Mouse (Mus musculus) brain, adult 2 months (tissue): ENCODE results near the gene Xpnpep2.

Experiments used
- DNase-seq: peaks from one replicate; pipeline ENCODE4 v3.0.0; 2011; ENCODE audit warnings: low read depth, low spot score

The Xpnpep2 gene

GRCm38 (mm10) chrX:48124132-48125071 is 15.9 kb downstream of the Xpnpep2 start:
- DNase-seq: peak; percentile 77

GRCm38 (mm10) chrX:48126903-48127476 is 18.5 kb downstream of the Xpnpep2 start:
- no peak for DNase-seq

GRCm38 (mm10) chrX:48127502-48128218 is 19.1 kb downstream of the Xpnpep2 start:
- DNase-seq: no peak

DNA sequence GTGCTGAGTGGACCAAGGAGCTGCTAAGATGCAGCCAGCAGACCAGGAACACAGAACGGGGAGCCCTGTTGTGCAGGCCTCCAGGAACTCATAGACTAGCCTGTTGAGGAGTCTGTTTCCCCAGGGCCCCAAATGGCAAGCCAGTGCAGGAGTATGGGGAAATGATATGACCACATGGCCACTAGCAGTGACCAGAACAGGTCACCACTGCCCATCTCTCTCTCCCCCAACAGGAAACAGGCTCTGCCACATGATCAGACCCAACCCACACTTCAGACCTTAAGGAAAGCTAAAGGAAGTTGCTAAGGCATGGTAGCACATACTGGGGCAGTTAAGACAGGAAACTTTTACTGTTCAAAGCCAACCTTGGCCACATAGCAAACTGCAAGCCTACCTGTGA is 20.6 kb downstream of the Xpnpep2 start:
- no peak for DNase-seq

DNA sequence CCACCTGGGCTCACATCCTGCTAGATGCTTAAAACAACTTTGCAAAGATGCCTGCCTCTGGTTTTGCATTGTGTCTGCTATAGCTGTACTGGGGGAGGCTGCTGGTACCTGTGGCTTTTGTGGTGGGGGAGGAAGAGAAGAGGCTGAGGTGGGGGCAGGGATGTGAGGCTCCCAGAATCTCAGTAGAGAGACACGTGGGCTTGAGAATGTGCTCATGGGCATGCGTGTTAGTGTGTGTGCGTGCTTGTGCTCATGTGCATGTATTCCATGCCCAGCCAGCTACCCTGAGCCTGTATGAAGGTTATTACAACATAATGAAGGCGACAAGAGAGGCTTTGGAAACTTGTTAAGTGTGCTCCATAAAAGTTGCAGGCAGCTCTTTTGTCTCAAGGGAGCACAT is 28.4 kb downstream of the Xpnpep2 start:
- no peak for DNase-seq

GRCm38 (mm10) chrX:48138011-48138410 is 29.5 kb downstream of the Xpnpep2 start:
- no peak for DNase-seq

DNA sequence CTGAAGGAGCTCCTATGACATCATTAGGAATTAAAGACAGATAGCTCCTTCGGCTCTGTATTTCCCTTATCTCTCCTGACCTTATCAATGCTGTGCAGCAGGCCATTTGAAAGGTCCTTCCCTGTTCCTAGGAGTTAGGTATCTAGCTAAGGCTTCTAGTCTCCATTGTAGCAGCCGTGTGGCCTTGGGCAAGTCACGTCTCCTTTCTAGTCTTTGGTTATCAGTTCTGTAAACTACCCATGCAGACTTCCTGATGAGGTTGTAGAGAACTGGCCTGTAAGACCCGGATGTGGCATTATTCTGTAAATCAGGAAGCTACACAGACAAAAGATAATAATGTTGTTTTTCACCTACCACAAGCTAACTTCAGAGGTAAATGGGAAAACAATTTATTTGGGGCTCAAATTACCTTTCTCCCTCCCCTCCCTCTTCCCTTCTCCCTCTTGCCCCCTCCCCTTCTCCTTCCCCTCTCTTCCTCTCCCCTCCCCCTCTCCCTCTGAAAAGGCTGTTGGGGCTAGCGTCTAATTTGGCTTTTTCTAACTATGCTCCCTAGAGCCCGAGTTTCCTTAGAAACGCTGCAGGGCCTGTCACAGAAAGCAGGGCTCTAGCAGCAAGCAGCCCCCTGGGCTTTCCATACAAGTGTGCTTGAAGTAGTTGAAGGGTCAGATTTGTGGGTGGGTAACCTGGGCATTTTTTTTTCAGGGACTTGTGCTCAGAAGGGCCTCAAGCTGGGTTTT is 30.2 kb downstream of the Xpnpep2 start:
- DNase-seq: no peak

GRCm38 (mm10) chrX:48139368-48140285 is 31.1 kb downstream of the Xpnpep2 start:
- DNase-seq: no peak

DNA sequence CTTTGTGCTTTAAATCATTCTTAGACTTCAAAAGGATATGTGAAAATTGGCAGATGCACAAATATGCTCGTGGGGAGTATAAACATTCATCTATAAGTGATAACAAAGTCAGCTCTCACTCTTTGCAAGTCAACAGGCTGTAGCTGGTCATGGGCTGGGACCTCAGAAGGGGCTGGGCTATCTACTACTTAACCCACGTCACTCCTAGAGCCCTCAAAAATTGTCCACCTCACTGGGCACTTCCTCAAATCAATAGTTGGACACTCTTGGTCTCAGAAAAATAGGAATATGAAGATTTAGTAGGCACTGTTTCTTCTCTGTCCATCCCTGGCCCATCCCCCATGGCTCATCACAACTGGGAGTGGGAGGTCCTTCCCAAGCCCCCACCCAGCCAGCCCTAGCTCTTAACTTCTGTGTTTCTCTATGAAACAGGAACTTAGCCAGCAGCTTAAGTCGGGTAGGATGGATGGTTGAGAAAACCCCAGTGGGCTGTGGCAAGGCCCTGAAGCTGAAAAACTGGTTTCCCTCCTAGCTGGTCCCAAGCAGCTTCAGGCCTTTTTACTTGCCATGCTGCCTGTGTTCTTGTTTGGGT is 31.9 kb downstream of the Xpnpep2 start:
- DNase-seq: no peak

- no peak for DNase-seq
Measured at GRCm38 (mm10) chrX:48141481-48141880, 33.0 kb downstream of the Xpnpep2 start.

- no peak for DNase-seq
Measured at GRCm38 (mm10) chrX:48143415-48144335, 35.1 kb downstream of the Xpnpep2 start.

DNA sequence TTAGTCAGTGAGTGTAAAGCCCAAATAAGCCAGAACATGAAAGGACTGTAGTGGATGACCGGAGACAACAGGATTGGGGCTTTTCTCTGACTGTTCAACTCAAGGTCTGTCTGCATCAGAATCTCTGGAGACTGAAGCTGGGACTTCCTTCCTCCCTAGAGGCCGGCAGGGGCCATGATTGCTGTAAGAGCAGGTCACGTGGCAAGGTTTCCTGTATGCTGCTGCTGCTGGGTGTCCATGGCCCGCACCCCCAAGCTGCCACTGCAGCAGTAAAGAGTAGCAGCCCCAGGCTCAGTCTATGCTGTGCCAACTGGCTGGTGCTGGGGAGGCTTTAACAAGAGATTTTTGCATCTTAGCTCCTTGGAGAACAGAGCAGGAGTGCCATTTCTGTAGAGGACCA is 37.7 kb downstream of the Xpnpep2 start, which contains the start of gene Sash3:
Sash3 (plus strand) TSS at position 175 of the 400 bp plus-strand sequence.
- DNase-seq: no peak

DNA sequence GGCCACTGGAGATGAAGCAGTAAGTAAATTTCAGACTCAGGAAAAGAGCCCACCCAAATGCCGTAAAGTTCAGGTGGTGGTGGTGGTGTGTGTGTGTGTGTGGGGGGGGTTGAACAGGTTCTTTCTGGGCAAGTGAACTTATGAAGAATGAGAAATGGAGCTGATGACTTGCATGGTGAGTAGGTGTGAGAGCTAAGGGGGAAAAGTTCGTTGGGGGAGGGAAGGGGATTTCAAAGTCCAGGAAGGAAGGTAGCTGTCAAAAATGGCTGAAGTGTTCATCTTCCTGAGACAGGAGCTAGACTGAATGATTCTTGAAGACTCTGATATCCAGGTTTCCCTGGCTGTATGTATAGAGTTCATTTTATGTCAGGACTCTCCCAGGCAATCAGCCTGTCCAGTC is 38.7 kb downstream of the Xpnpep2 start:
- DNase-seq: no peak

GRCm38 (mm10) chrX:48147741-48148186 is 39.2 kb downstream of the Xpnpep2 start:
- no peak for DNase-seq

DNA sequence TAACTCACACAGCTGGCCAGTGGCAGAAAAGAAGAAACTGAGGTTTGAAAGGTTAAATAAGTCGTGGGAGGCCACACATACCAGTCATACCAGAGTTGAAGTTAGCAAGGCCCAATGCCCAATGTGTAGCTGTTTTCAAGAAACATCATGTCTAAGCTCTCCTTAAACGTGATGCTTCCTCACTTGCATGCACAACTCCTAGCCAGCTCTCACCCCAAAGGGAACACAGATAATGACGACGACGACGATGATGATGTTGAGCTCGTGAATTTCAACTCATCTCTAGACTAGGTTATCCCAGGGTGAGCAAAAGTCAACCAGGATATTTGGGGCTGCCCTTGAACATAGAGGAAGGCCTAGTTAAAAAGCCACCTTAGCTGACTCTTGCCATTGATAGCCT is 43.6 kb downstream of the Xpnpep2 start:
- DNase-seq: no peak

GRCm38 (mm10) chrX:48153414-48153813 is 44.9 kb downstream of the Xpnpep2 start:
- no peak for DNase-seq

DNA sequence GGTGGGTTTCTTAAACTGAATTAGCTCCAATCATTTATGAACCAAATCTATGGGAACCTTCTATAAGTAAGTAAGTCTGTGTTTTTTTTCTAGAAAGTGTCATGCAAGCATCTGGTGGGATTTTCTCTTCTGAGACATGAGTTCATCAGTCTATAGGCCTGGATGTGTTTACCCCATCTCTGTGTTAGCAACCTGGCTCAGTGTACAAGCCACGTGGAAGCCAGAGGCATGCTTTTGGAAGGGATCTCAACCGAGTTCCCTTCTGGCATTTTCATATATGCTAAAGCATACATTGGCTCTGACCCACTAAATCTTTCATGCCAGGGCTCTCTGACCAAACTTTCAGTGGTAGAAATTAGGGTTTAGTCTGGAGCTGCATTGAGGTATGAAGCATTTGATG is 45.4 kb downstream of the Xpnpep2 start:
- no peak for DNase-seq

GRCm38 (mm10) chrX:48155489-48155888 is 47.0 kb downstream of the Xpnpep2 start:
- DNase-seq: peak; percentile 47

GRCm38 (mm10) chrX:48157396-48157795 is 48.9 kb downstream of the Xpnpep2 start:
- DNase-seq: no peak
